Mouse (Mus musculus) midbrain, postnatal 0 days (tissue): ENCODE measurements at regions not wholly inside any gene's neighbourhood (a gene's known extent, or its start where the extent isn't known, plus 50 kb on each side); places are given as distances from the start of the nearest gene placed in this dataset.

ENCODE experiments used
- ATAC-seq: fragments of 200-750 bp; cut with Nextera tagmentation; 2 replicates; pipeline ENCODE4 v1.8.0; 2017; ENCODE audit warnings: moderate number of reproducible peaks, mild to moderate bottlenecking, moderate TSS enrichment, moderate library complexity; ENCODE audit not compliant: low FRiP score
- DNase-seq: peaks from one replicate; pipeline ENCODE4 v3.0.0-alpha.2; 2015; ENCODE audit warnings: low spot score
- H3K27ac ChIP-seq: fragments of 300-500 bp; sonication (generic); 2 replicates; pipeline ENCODE4 v1.5.1; 2014; ENCODE audit warnings: low read depth, mild to moderate bottlenecking, low read length, mixed read lengths
- H3K27me3 ChIP-seq: fragments of 300-500 bp; sonication (generic); 2 replicates; pipeline ENCODE4 v1.6.1; 2014; ENCODE audit warnings: low read length, control low read depth, mixed read lengths; ENCODE audit not compliant: insufficient read depth
- H3K36me3 ChIP-seq: fragments of 300-500 bp; sonication (generic); 2 replicates; pipeline ENCODE4 v1.6.1; 2014; ENCODE audit warnings: low read length, control low read depth, mixed read lengths; ENCODE audit not compliant: insufficient read depth
- H3K4me1 ChIP-seq: fragments of 300-500 bp; sonication (generic); 2 replicates; pipeline ENCODE4 v1.6.1; 2014; ENCODE audit warnings: mild to moderate bottlenecking, control low read depth, antibody characterized with exemption, low read length, mixed read lengths; ENCODE audit not compliant: insufficient read depth
- H3K4me2 ChIP-seq: fragments of 300-500 bp; sonication (generic); 2 replicates; pipeline ENCODE4 v1.6.1; 2014; ENCODE audit warnings: low read depth, mild to moderate bottlenecking, low read length, mixed read lengths; ENCODE audit not compliant: poor library complexity, severe bottlenecking
- H3K4me3 ChIP-seq: fragments of 300-500 bp; sonication (generic); 2 replicates; pipeline ENCODE4 v1.5.1; 2014; ENCODE audit warnings: low read depth, mild to moderate bottlenecking, low read length, moderate library complexity
- H3K9ac ChIP-seq: fragments of 300-500 bp; sonication (generic); replicated peaks from 2 replicates; pipeline ENCODE4 v1.6.1; 2014; ENCODE audit warnings: mild to moderate bottlenecking, low read length, moderate library complexity, mixed read lengths; ENCODE audit not compliant: poor library complexity, severe bottlenecking
- H3K9me3 ChIP-seq: fragments of 300-500 bp; sonication (generic); 2 replicates; pipeline ENCODE4 v1.6.1; 2016; ENCODE audit warnings: low read length, control low read depth
- CTCF ChIP-seq: IDR thresholded peaks from 2 replicates; pipeline ENCODE4 v1.5.1; 2016; ENCODE audit warnings: antibody characterized with exemption, mild to moderate bottlenecking
- WGBS: fragments of 180-500 bp; shearing (Covaris S2); extraction: QIAGEN DNeasy Blood & Tissue Kit; methylation state at CpG from one replicate; pipeline ENCODE4 v1.1.7; 2014; 5-methylcytosine and 5-hydroxymethylcytosine counted together

- no peak for DNase-seq
- Histone ChIP-seq H3K9ac (no peak overlapping the region), H3K36me3 (no peaks in the 10 kb centered on the region), H3K4me1 (no peaks in the 10 kb centered on the region; the same call in 1 of the 2 replicates), H3K27me3 (no peaks in the 10 kb centered on the region), H3K4me3 (no peak overlapping the region), H3K27ac (no peak overlapping the region), H3K9me3 (no peaks in the 10 kb centered on the region), H3K4me2 (no peak overlapping the region)
- 62% methylated on average over 7 of the region's 7 CpGs for WGBS
- TF ChIP-seq CTCF = no peak
- no peak for ATAC-seq
These were observed 217.6 kb upstream of the Slc7a11 start for GRCm38 (mm10) chr3:50660966-50661365.

DNA sequence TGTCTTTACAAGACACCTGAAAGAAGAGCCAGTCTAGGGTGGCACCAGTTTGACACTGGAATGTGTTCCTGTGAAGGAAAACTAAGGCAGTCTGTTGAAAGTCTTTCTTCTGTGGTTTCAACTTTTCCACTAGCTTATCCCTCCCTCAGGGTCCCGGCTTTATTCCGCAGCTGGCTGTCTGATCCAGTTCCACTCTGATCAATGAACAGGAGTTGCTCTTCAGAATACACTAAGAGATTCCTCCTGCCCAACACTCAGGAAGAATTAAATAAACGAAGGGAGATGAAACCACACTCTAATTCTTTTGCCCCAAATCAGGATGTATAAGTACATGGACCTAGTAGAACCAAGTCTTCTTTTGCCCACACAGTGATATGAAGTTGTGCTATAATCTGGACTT, 217.2 kb upstream of the Slc7a11 start:
- Histone ChIP-seq H3K4me3 (no peak overlapping the region), H3K4me1 (no peaks in the 10 kb centered on the region; the same call in 1 of the 2 replicates)
- 74% methylated on average over 3 of the region's 3 CpGs for WGBS

GRCm38 (mm10) chr3:50657890-50658289, 214.5 kb upstream of the Slc7a11 start:
- H3K27ac ChIP-seq = no peak overlapping the region
- no peak overlapping the region for H3K9ac ChIP-seq
- no peaks in the 10 kb centered on the region for H3K36me3 ChIP-seq
- H3K4me2 ChIP-seq = no peak overlapping the region
- no peaks in the 10 kb centered on the region; the same call in 1 of the 2 replicates for H3K4me1 ChIP-seq
- DNase-seq (no peak), ATAC-seq (no peak)
- TF ChIP-seq CTCF = no peak
- WGBS = 83% methylated on average over 2 of the region's 2 CpGs
- H3K9me3 ChIP-seq = no peaks in the 10 kb centered on the region
- no peak overlapping the region for H3K4me3 ChIP-seq
- no peaks in the 10 kb centered on the region for H3K27me3 ChIP-seq

More for the DNA sequence above, 217.2 kb upstream of the Slc7a11 start:
- TF ChIP-seq CTCF = no peak
- ATAC-seq (no peak), DNase-seq (no peak)
- Histone ChIP-seq H3K27ac (no peak overlapping the region), H3K9me3 (no peaks in the 10 kb centered on the region), H3K27me3 (no peaks in the 10 kb centered on the region), H3K36me3 (no peaks in the 10 kb centered on the region), H3K4me2 (no peak overlapping the region), H3K9ac (no peak overlapping the region)

DNA sequence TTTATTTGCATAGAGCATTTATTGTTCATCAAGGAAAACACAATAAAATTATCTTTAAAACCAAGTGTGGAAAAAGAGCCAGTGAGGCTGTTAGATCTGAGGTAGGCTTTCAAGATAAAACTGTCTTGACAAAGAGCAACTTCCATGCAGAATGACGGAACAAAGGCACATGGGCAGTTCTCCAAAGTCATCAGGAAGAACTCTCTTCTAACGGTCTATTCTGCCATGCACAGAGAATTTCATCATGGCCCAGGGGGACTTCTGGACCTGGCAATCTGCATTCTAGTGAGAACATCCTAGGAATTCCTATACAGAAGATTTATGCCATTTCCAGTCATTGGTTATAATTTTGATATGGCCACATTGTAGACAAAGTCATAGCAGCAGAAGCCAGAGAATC, 211.0 kb upstream of the Slc7a11 start:
- 74% methylated on average over 2 of the region's 2 CpGs for WGBS
- no peak for TF ChIP-seq CTCF
- Histone ChIP-seq H3K36me3 (no peaks in the 10 kb centered on the region), H3K9me3 (no peaks in the 10 kb centered on the region), H3K27ac (no peak overlapping the region), H3K9ac (no peak overlapping the region), H3K4me3 (no peak overlapping the region), H3K27me3 (no peaks in the 10 kb centered on the region), H3K4me2 (no peak overlapping the region), H3K4me1 (no peaks in the 10 kb centered on the region)
- ATAC-seq = no peak
- no peak for DNase-seq

DNA sequence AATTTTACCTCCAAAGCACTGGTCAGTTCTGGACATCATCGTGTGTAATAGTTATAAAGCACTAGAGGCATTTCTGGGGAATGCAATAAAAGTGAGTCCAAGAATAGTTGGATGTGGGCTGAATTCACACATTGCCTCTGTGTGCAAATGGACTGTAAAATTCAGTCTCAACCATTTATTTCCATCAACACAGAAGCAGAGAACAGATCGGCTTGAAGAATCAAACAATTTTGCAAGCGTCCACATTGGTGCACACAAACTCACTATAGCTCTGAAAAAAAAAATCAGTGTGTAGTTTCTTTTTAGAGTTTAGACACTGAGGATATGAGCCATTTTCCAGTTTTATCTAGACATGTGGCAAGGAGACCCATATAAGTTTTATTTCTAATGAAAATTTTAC, 208.9 kb upstream of the Slc7a11 start:
- Histone ChIP-seq H3K27me3 (no peaks in the 10 kb centered on the region), H3K36me3 (no peaks in the 10 kb centered on the region), H3K4me3 (no peak overlapping the region), H3K4me1 (no peaks in the 10 kb centered on the region), H3K9me3 (no peaks in the 10 kb centered on the region), H3K4me2 (no peak overlapping the region), H3K27ac (no peak overlapping the region), H3K9ac (no peak overlapping the region)
- no peak for DNase-seq
- TF ChIP-seq CTCF = no peak
- WGBS = 95% methylated on average over 3 of the region's 3 CpGs
- no peak for ATAC-seq

DNA sequence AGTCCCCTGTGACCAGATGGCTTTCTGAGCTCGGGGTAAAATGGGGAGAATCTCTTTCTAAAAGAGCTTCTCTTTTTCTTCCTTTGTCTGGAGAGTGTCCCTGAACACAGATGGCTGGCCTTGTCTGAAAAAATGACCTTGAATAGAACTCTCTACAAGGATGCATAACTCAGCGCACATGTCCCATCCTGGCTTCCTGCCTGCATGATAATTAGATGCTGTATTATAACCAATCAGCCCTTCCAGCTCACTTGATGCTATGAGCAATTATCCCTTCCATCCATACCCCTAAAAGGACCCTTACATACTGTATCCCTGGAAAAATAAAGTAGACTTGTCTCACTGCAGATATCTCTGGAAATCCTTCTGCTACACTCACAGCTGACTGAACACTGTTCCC, 199.7 kb upstream of the Slc7a11 start:
- DNase-seq = peak; percentile 42
- WGBS = 68% methylated on average over 2 of the region's 2 CpGs
- no peak for TF ChIP-seq CTCF

More for the DNA sequence above, 199.7 kb upstream of the Slc7a11 start:
- Histone ChIP-seq H3K9me3 (no peaks in the 10 kb centered on the region), H3K4me2 (no peak overlapping the region), H3K4me3 (no peak overlapping the region), H3K9ac (no peak overlapping the region), H3K27ac (no peak overlapping the region), H3K27me3 (no peaks in the 10 kb centered on the region), H3K4me1 (no peaks in the 10 kb centered on the region), H3K36me3 (no peaks in the 10 kb centered on the region)
- no peak for ATAC-seq
